Mouse (Mus musculus): ENCODE results near the gene Taf12. TPM values are rescaled to one million over a fixed set of nuclear protein-coding genes. Genes with fewer than 3 reads are reported as not detected.

Taf12 gene
- polyA plus RNA-seq (2015; fragmentation: Nextera tagmentation; extraction: Ambion mirVana), result 35.5 and 42.8 TPM in 2 replicates

GRCm38 (mm10) chr4:132274156-132274862 lies at the start of gene Taf12:
TSS of gene Taf12 (plus strand) at chr4:132274375.
- ATAC-seq (ENCODE audit: insufficient read depth, low FRiP score), result peak; percentile 94
- no peaks in the 10 kb centered on the region for H3K27me3 ChIP-seq (ENCODE audit: control insufficient read depth, insufficient read depth, low read length)
- peak within 1 kb of the TSS; percentile 93 for H3K27ac ChIP-seq (ENCODE audit: low read length)
- H3K4me3 ChIP-seq (replicated peaks; ENCODE audit: low read length), result peak within 1 kb of the TSS; percentile 75
- H3K4me2 ChIP-seq (ENCODE audit: low read depth, low read length), result peak within 1 kb of the TSS; percentile 85
- H3K36me3 ChIP-seq (ENCODE audit: control insufficient read depth, insufficient read depth, low read length), result no peaks in the 10 kb centered on the region
- no peaks in the 10 kb centered on the region for H3K9me3 ChIP-seq (replicated peaks; ENCODE audit: control insufficient read depth, low read length)
- peak within 1 kb of the TSS; percentile 93 for H3K9ac ChIP-seq (ENCODE audit: low read length)
- H3K4me1 ChIP-seq (ENCODE audit: control insufficient read depth, insufficient read depth, low read length), result peaks cover 10% of the 10 kb centered on the region
- under 1% methylated on average over 48 of the region's 48 CpGs for WGBS

GRCm38 (mm10) chr4:132230422-132230821 lies 43.8 kb upstream of the Taf12 start:
- H3K4me1 ChIP-seq (ENCODE audit: control insufficient read depth, insufficient read depth, low read length), result no peaks in the 10 kb centered on the region
- 90% methylated on average over 5 of the region's 5 CpGs for WGBS
- H3K4me3 ChIP-seq (replicated peaks; ENCODE audit: low read length), result no peak overlapping the region
- no peaks in the 10 kb centered on the region for H3K27me3 ChIP-seq (ENCODE audit: control insufficient read depth, insufficient read depth, low read length)
- no peak overlapping the region for H3K27ac ChIP-seq (ENCODE audit: low read length)
- no peak overlapping the region for H3K4me2 ChIP-seq (ENCODE audit: low read depth, low read length)
- ATAC-seq (ENCODE audit: insufficient read depth, low FRiP score), result no peak
- H3K9me3 ChIP-seq (replicated peaks; ENCODE audit: control insufficient read depth, low read length), result no peaks in the 10 kb centered on the region
- no peak overlapping the region for H3K9ac ChIP-seq (ENCODE audit: low read length)
- H3K36me3 ChIP-seq (ENCODE audit: control insufficient read depth, insufficient read depth, low read length), result peaks cover 27% of the 10 kb centered on the region

DNA sequence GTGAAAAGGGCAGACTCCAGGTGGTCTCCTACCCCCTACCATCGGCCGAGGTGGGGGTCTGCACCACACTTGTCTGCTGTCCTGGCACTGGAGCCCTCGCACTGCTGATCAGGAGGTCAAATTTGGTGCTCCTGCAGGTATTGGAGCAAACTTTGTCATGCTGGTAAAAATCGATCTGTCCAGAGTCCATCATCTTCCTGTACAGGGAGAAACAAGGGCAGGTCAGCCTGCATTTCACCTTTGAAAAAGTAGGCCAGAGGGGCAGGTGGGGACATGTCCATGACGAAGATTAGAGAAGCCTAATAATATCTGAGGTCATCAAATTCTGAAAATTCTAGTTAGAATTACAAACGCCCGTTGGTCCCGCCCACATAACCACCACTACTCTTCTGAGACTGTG lies 39.5 kb upstream of the Taf12 start:
- no peak overlapping the region for H3K4me2 ChIP-seq (ENCODE audit: low read depth, low read length)
- WGBS, result 90% methylated on average over 8 of the region's 8 CpGs
- H3K9me3 ChIP-seq (replicated peaks; ENCODE audit: control insufficient read depth, low read length), result no peaks in the 10 kb centered on the region
- no peak for ATAC-seq (ENCODE audit: insufficient read depth, low FRiP score)
- H3K4me1 ChIP-seq (ENCODE audit: control insufficient read depth, insufficient read depth, low read length), result no peaks in the 10 kb centered on the region
- H3K4me3 ChIP-seq (replicated peaks; ENCODE audit: low read length), result no peak overlapping the region
- no peaks in the 10 kb centered on the region for H3K27me3 ChIP-seq (ENCODE audit: control insufficient read depth, insufficient read depth, low read length)
- H3K9ac ChIP-seq (ENCODE audit: low read length), result no peak overlapping the region
- H3K27ac ChIP-seq (ENCODE audit: low read length), result no peak overlapping the region
- H3K36me3 ChIP-seq (ENCODE audit: control insufficient read depth, insufficient read depth, low read length), result peaks cover 22% of the 10 kb centered on the region

DNA sequence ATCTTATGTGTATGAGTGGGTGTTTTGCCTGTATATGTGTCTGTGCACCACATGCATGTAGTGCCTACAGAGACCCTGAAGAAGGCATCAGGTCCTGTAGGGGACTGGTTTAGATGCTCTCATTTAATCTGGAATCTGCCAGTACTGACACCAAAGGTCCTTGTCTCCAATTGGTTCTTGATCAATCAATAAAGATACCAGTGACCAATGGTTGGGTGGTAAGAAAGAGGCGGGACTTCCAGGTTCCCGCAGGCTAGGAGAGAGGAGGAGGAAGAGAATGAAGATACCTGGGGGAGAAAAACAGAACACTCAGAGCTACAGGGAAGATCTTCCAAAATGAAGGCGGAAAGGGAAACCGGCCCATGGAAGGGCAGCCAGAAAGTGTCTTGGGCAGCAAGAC lies 35.8 kb upstream of the Taf12 start:
- H3K4me1 ChIP-seq (ENCODE audit: control insufficient read depth, insufficient read depth, low read length), result no peaks in the 10 kb centered on the region
- no peaks in the 10 kb centered on the region for H3K9me3 ChIP-seq (replicated peaks; ENCODE audit: control insufficient read depth, low read length)
- H3K36me3 ChIP-seq (ENCODE audit: control insufficient read depth, insufficient read depth, low read length), result peaks cover 17% of the 10 kb centered on the region; the same call in 1 of the 2 replicates
- 88% methylated on average over 4 of the region's 4 CpGs for WGBS
- no peak overlapping the region for H3K27ac ChIP-seq (ENCODE audit: low read length)
- no peak overlapping the region for H3K9ac ChIP-seq (ENCODE audit: low read length)
- no peaks in the 10 kb centered on the region for H3K27me3 ChIP-seq (ENCODE audit: control insufficient read depth, insufficient read depth, low read length)
- no peak overlapping the region for H3K4me2 ChIP-seq (ENCODE audit: low read depth, low read length)
- H3K4me3 ChIP-seq (replicated peaks; ENCODE audit: low read length), result no peak overlapping the region
- ATAC-seq (ENCODE audit: insufficient read depth, low FRiP score), result no peak

DNA sequence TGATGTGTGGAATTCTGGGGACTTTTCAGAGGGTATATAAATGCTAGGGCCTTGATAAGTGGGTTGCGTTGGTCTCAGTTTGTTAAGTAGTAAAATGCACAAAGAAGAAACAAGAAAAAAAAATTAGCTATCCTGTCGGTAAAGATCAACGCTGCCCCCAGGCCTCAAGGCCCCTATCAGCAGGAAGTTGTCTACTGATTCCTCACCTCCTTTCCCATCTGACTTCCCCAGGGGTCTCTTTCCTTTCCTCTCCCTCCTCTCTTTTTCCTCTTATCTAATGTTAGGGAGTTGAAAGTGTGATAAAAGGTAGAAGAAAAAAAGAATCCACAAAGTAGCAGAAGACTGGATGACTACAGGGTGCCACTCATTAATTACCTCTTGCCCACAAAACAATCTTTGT lies 33.8 kb upstream of the Taf12 start:
- H3K36me3 ChIP-seq (ENCODE audit: control insufficient read depth, insufficient read depth, low read length), result 0 out of 2 replicates have a peak, but pooled peaks cover 14% of the 10 kb centered on the region
- WGBS, result 93% methylated on average over 3 of the region's 3 CpGs
- H3K4me1 ChIP-seq (ENCODE audit: control insufficient read depth, insufficient read depth, low read length), result no peaks in the 10 kb centered on the region
- no peak overlapping the region for H3K4me3 ChIP-seq (replicated peaks; ENCODE audit: low read length)
- no peak overlapping the region for H3K27ac ChIP-seq (ENCODE audit: low read length)
- no peak overlapping the region for H3K9ac ChIP-seq (ENCODE audit: low read length)
- H3K4me2 ChIP-seq (ENCODE audit: low read depth, low read length), result no peak overlapping the region
- H3K27me3 ChIP-seq (ENCODE audit: control insufficient read depth, insufficient read depth, low read length), result no peaks in the 10 kb centered on the region
- H3K9me3 ChIP-seq (replicated peaks; ENCODE audit: control insufficient read depth, low read length), result no peaks in the 10 kb centered on the region
- no peak for ATAC-seq (ENCODE audit: insufficient read depth, low FRiP score)

- Histone ChIP-seq H3K9ac (ENCODE audit: low read length) (no peak overlapping the region), H3K4me2 (ENCODE audit: low read depth, low read length) (no peak overlapping the region), H3K36me3 (ENCODE audit: control insufficient read depth, insufficient read depth, low read length) (0 out of 2 replicates have a peak, but pooled peaks cover 20% of the 10 kb centered on the region), H3K27me3 (ENCODE audit: control insufficient read depth, insufficient read depth, low read length) (no peaks in the 10 kb centered on the region), H3K4me1 (ENCODE audit: control insufficient read depth, insufficient read depth, low read length) (no peaks in the 10 kb centered on the region), H3K27ac (ENCODE audit: low read length) (no peak overlapping the region), H3K4me3 (replicated peaks; ENCODE audit: low read length) (no peak overlapping the region), H3K9me3 (replicated peaks; ENCODE audit: control insufficient read depth, low read length) (no peaks in the 10 kb centered on the region)
- 76% methylated on average over 3 of the region's 3 CpGs for WGBS
- ATAC-seq (ENCODE audit: insufficient read depth, low FRiP score), result no peak
Observed at GRCm38 (mm10) chr4:132241208-132241607, 33.0 kb upstream of the Taf12 start.

- no peak for ATAC-seq (ENCODE audit: insufficient read depth, low FRiP score)
- Histone ChIP-seq H3K36me3 (ENCODE audit: control insufficient read depth, insufficient read depth, low read length) (0 out of 2 replicates have a peak, but pooled peaks cover 22% of the 10 kb centered on the region), H3K4me1 (ENCODE audit: control insufficient read depth, insufficient read depth, low read length) (no peaks in the 10 kb centered on the region), H3K4me2 (ENCODE audit: low read depth, low read length) (no peak overlapping the region), H3K27ac (ENCODE audit: low read length) (no peak overlapping the region; the same call in 1 of the 2 replicates), H3K4me3 (replicated peaks; ENCODE audit: low read length) (no peak overlapping the region), H3K9me3 (replicated peaks; ENCODE audit: control insufficient read depth, low read length) (no peaks in the 10 kb centered on the region), H3K9ac (ENCODE audit: low read length) (no peak overlapping the region), H3K27me3 (ENCODE audit: control insufficient read depth, insufficient read depth, low read length) (no peaks in the 10 kb centered on the region)
- 97% methylated on average over 3 of the region's 3 CpGs for WGBS
Observed at GRCm38 (mm10) chr4:132245643-132246042, 28.5 kb upstream of the Taf12 start.

DNA sequence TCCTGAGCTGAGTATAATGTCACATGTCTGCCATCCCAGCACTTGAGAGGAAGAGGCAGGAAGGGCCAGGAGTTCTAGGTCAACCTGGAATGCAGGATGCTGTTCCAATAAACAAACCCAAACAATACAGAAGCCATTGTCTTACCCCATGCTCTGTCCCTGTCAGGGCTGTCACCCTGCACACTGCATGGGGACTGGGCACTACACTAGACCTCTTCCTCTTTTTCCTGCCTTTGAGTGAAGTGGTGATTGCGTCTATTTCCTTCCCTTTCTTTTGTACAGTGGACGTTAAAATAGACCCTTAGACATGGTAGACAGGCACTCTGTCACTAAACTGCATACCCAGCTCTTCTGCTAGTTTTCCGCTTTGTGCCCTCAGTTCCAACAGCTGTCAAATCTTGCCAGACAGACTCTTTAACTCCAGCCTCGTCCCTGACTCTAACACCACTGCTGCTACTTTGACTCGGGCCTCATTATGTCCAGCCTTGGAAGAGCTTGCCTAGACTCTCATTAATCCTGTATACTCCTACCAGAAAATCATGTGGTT lies 26.7 kb upstream of the Taf12 start:
- H3K4me2 ChIP-seq (ENCODE audit: low read depth, low read length), result no peak overlapping the region
- no peak overlapping the region for H3K4me3 ChIP-seq (replicated peaks; ENCODE audit: low read length)
- H3K4me1 ChIP-seq (ENCODE audit: control insufficient read depth, insufficient read depth, low read length), result no peaks in the 10 kb centered on the region
- H3K27me3 ChIP-seq (ENCODE audit: control insufficient read depth, insufficient read depth, low read length), result no peaks in the 10 kb centered on the region
- H3K27ac ChIP-seq (ENCODE audit: low read length), result peak overlapping the region; percentile 40; the same call in 1 of the 2 replicates
- ATAC-seq (ENCODE audit: insufficient read depth, low FRiP score), result peak; percentile 56
- 78% methylated on average over 5 of the region's 5 CpGs for WGBS
- H3K9ac ChIP-seq (ENCODE audit: low read length), result no peak overlapping the region
- 0 out of 2 replicates have a peak, but pooled peaks cover 16% of the 10 kb centered on the region for H3K36me3 ChIP-seq (ENCODE audit: control insufficient read depth, insufficient read depth, low read length)
- no peaks in the 10 kb centered on the region for H3K9me3 ChIP-seq (replicated peaks; ENCODE audit: control insufficient read depth, low read length)

GRCm38 (mm10) chr4:132251596-132251995 lies 22.6 kb upstream of the Taf12 start:
- Histone ChIP-seq H3K4me1 (ENCODE audit: control insufficient read depth, insufficient read depth, low read length) (no peaks in the 10 kb centered on the region), H3K4me3 (replicated peaks; ENCODE audit: low read length) (no peak overlapping the region), H3K4me2 (ENCODE audit: low read depth, low read length) (no peak overlapping the region), H3K27ac (ENCODE audit: low read length) (no peak overlapping the region), H3K9ac (ENCODE audit: low read length) (no peak overlapping the region), H3K27me3 (ENCODE audit: control insufficient read depth, insufficient read depth, low read length) (no peaks in the 10 kb centered on the region), H3K36me3 (ENCODE audit: control insufficient read depth, insufficient read depth, low read length) (0 out of 2 replicates have a peak, but pooled peaks cover 5% of the 10 kb centered on the region), H3K9me3 (replicated peaks; ENCODE audit: control insufficient read depth, low read length) (no peaks in the 10 kb centered on the region)
- ATAC-seq (ENCODE audit: insufficient read depth, low FRiP score), result no peak
- WGBS, result 87% methylated on average over 9 of the region's 9 CpGs
